Mouse (Mus musculus) kidney, adult 8-10 months (tissue): ENCODE results near the gene Mbtd1.
"Not testable (repeated sequence)": the region's sequence is repeated elsewhere in the genome, so short reads cannot be mapped to it uniquely, and the experiment has no call there.

Source experiments
- DNase-seq, 2 experiments: peaks; one replicate each; pipeline ENCODE4 v3.0.0; 2022

Gene Mbtd1

DNA sequence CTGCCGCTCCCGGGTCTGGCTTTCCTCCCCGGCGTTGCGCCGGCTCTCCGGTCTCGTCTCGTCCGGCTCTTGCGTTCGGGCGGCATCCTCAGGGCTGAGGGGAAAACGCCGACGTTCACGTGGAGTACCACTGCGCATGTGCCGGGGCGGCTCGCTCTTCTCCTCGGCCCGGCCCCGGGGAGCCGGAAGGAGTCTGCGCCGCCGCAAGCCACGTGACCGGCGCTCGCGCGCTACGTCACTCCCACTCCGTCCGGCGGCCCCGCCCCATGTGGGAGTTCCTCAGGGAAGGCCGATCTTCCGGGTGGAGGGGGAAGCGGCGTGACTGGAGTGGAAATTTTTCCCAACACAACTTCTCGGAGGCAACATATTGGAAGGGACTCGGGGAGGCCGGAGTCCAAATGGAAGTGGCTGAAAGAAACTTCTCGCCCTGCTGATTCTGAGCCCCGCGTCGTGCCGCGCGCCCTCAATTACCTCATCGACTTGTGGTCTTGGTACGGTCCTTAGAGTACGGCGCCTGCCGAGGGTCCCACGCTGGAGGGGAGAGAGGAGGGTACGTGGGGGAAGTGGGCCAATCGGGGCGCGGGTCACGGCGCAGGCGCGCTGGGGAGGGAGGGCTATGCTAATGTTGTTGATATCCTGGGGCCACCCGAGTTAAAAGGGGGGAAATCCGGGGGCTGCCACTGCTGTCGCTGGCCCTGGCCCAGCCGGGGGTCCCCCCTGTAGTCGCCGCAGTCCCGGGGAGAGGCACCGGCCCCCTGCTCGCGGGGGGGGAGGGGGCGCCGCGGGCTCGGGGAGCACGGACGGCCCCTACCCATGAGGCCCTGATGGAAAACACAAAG is at the start of gene Mbtd1, which contains the start of gene Utp18:
TSS of gene Mbtd1 (plus strand) at position 281 of the 839 bp plus-strand sequence.
TSS of gene Utp18 (minus strand) at position 195 of the 839 bp plus-strand sequence.
- peak; percentile 98 for DNase-seq

DNA sequence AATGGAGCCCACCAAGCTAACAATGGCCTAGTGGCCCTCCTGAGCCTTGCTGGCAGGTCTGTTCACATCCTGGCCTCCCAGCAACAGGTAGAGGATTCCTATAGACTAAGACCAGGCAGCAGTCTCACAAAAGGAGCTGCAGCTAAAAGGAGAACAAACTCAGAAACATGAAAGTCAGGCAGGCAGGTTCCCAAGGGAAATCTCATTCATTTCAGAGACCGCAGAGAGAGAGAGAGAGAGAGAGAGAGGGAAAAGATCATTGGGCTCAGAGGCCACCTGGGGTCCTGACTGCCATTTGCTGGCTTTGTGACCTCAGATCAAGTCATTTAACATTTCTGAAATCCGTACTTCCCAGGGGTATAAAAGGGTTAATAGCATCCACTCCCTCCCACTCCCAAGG is 38.3 kb upstream of the Mbtd1 start:
- no peak for DNase-seq

DNA sequence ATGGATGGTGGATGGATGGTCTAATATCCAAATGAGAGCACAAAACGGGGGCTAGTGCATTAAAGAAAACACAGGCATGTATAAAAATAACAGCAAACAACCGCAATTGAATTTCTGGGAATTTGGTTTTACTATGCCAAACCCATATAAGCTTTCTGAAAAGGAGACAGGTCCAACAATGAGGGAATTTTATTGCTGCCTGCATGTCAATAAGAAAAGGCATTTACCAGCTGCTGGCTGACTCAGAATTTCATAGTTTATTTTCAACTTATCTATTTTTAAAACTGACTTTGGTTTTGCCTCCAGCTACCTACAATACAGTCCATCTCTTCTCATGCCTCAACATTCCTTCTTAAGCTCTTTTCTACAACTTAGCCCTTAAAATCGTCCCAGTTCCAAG is 33.1 kb upstream of the Mbtd1 start:
- no peak for DNase-seq

DNA sequence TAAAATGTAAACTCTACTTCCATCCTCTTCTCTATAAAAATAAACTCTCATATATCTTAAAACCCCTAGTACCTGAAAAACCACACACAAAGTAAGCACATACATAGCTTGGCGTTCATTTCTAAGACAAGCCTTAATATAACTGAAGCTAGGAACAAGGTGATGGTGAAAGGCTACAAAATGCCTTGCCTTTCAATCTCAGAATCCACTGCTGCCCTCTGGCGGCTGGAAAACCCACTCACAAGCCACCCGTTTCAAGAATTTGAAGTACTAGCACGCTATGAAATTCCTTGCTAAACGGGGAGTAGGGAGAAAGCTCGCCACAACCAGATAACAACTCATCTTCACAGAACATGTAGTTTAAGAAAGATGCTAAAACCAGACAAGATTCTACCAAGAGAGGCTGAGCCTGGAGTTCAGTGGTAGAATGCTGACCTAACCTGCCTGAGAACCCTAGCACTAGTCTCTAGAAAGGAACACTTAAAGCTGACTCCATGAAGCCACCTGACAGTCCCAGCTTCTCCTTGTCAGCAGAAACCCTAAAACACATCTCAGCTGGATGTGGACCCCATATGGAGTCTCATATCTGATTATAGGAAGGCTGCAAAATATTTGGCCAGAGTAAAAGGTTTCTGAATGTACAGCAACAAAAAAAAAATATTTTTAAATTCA is 29.2 kb upstream of the Mbtd1 start:
- peak; percentile 45 to 76 for DNase-seq

DNA sequence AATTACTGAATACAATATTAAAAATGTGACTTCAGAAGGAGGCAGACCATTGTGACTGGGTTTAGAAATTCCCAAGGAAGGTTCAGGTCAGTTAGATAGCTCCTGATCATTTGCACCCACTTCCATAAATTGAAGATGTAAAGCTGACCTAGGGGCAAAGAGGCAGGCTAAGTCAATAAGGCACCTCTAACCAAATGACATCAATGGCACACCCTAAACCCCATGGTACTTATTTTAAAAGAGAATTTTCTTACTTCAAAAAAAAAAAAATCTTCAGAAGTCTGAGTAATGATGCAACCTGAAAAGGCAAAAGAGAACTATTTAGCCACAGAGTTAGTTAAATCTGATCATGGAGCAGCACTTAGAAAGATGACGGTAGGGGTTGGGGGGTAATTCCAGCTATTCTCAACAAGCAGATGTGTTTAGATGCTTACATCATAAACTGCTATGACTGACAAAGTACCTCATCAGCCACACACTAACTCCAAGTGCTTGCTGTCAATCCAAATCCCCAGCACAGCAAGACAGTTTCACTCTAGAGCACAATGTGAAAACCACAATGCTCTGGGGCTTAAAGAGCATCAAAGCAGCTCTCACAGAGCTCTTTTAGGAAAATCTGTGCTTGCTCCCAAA is 25.0 kb upstream of the Mbtd1 start:
- no peak for DNase-seq

DNA sequence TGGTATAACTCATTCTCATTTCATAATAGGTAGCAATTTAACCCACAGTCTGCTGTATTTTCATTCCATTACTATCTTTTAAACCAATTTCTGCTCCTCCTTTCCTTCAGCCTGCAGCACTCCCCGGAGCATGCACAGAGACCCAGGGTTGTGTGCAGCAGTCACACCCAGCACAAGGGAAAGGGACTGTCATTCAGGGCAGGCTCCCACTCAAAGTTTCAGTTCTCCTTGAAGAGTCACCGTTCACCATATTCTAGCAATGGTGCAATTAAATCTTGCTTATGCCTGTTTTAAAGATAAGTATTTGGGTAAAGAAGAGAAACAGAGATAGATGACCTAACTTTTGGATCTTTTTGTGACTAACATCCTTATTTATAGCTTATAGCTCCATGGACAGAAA is 24.5 kb upstream of the Mbtd1 start:
- no peak for DNase-seq

DNA sequence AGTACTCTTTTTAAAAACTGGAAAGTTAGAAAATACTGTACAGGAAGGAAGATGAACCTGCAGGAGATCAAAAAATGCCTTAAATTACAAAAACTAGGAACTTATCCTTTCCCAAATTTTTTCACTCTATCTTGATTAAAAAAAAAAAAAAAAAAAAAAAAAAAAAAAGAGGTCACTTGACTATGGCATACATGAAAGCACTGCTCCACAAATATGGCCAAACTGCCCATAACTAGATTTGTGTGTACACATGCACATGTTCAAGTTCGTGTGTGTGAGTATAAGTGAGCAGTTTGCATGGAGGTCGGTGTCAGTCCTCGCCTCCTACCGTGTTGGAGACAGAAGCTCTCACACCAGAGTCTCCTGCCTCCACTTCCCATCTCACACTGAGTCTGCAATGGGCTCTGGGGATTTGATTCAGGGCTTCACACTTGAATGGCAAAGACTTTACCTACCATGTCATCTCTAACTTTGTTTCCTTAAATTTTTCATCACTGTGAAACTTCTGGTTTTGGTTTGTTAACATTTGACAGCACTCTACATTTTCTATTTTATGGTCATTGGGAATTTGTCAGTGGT is 23.5 kb upstream of the Mbtd1 start:
- DNase-seq = no peak

DNA sequence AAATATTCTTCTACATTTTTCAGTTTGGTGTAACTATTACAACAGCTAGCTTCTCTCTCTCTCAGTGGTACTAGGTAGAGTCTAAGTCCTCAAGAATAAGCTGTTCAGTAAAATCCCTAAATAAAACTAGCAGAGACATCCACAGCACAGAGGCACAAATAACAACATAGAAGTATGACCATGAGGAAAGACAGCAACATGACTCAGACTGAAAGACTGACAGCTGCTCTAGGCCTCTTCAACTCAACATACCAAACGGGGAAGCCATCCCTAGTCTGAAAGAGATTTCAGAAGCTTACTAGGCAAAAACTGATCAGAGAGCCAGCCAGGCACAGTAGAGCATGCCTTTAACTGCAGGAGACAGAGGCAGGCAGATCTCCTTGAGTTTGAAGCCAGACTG is 23.0 kb upstream of the Mbtd1 start:
- DNase-seq = no peak

DNA sequence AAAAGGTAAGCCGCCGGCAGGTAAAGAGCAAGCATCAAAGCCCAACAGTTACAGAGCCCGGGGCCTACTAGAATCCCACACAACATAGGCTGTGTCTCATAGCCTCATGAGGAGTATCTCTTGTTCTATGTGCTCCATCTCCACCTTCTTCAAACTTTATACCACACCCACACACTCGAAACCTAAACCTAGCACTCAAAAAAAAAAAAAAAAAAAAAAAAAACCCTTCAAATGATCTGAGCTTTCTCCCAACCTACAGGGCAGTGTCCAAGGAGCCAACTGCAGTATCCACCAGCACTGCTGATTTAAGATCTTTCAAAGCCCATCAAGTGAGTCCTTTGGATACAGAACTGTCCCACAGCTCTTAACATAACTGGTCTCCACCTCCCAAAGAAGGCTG is 1.6 kb upstream of the Mbtd1 start:
- no peak for DNase-seq

DNA sequence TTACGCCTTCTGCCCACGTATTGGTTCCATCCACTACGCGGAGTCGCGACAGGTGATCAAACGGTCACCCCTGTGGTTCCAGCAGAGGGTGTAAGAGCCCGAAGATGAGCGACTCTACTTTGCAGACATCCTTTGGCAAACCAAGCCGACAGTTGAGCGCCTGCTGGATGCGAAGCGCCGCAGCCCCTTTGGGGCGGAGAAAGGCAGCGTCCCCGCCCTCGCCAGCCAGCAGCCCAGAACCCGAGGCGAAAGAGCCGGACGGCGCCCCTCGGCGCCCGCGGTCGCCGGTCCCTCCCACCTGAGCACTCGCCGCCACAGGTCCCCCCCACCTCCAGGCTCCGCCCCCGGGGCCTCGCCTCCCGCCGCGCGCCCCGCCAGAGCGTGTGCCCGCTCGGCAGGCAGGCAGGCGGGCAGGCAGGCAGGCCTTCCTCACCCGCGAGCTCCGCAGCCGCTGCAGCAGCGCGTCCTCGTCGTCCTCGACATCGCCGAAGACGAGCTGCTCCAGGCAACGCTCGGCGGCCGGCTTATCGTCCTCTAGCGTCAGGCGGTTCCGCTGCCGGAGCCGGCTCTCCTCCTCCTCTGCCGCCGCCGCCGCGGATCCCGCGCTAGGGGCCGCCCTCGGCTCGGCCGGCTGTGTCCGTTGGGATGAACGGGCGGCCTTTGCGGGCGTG is 616 bp upstream of the Mbtd1 start:
- DNase-seq = peak; percentile 46 to 48

DNA sequence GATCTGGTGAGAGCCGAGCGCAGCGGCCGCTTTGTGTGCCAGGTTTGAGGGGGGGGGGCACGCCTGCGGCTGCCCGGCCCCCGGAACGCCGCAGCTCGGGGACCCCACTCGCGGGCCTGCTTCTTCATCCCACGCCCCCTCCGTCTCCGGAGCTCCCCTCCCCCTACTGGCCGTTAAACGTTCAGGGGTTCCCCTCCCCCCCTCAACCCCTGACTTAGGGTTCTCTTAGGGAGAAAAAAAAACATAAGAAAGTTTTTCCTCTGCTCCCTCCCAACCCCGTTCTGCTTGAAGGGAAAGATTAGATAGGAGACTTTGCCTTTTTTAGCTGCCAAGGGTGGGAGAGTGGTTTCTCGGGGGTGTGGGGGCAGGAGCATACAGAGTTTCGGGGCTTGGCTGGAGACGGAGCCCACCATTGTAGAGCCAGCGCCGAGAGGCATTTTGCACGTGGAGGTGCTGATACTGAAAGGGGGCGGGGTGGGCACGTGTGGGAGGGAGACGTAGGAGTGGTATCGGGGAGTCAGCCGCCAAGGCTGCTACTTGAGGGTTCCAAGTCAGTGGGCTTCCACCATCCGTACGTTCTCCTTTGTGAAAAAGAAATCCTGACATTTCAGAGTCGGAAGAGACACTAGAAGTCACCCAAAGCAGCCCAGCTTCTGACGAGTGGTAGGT is 893 bp downstream of the Mbtd1 start:
- DNase-seq = peak; percentile 8 to 14

DNA sequence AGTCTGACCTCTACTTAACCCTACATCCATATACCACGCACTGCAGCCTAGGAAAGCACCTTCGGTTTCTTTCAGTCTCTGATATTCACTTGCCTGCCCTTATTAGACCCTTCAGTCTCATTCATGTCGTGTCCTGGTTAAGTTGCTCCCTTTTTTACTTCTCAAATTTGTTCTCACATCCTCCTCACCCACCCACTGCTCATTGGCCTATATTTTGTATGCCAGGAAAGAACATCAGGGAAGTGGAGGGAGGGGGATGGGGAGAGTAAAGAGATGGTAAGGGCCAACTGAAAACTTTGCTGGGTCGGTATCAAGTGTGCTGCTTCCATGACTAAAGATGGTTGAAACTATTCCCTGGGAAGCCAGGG is 1.4 kb downstream of the Mbtd1 start:
- peak in 1 of 2 experiments; percentile 20 for DNase-seq

DNA sequence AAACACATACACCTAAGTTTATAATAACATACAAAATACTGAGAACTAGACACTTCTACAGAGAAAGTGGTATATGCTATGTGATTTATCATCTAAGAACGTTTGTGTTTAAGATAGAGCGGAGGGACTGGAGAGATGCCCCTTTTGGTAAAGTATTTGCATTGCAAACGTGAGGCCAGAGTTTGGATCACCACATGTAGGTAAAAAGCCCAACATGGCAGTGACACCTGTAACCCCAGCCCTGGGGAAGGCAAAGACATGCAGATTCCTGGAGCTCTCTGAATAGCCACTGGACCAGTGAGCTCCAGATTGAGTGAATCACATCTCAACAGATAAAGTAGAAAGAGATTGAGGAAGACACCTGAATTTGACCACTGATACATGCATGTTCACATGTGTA is 12.1 kb downstream of the Mbtd1 start:
- DNase-seq = no peak

DNA sequence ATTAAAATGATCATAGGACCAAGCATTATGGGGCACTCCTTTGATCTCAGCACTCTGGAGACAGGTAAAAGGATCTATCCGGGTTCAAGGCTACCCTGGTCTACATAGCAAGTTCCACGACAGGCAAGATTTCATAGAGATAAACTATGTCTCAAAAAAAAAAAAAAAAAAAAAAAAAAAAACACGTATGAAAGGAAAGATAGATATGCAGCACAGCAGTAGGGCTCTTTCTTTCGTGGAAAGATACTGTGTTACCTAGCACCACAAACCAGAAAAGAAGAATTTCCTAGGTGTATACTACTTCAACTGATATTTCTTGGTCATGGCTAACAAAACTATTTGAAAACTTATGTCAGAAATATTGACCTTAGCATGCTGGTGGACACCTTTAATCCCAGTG is 21.2 kb downstream of the Mbtd1 start:
- no peak for DNase-seq

DNA sequence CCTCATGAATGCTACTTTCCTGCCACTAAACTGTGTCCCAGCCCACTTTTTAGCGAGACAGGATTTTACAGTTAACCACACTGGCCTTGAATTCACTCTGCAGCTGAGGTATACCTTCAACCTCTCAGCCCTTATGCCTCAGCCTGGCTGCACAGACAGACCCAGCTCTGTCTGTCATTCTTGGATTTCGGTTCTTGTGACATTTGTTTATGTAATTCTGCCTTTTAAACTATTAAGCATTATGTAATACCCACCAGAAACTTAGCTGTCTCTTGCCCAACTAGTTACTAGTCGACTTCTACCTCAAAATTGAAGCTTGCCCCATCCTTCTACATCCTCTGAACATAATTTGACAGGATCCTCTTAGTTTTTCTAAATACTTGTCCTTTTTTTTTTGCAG is 22.2 kb downstream of the Mbtd1 start:
- no peak for DNase-seq

DNA sequence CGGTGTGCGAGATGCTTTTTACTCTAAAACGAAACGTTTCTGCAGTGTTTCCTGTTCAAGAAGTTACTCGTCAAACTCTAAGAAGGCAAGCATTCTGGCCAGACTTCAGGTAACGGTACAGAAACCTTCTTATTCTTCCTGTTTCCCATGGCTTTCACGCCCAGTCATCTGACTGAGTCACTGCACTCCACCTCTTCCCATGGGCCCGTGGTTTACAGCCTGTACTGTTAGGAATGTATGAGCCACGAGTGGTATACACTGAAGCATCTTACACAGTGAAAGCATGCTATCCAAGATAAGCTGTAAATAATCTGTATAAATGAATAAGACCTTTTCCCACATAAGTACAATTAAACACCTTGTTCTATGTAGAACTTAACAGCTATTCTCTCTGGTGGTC is 23.2 kb downstream of the Mbtd1 start:
- DNase-seq = no peak

DNA sequence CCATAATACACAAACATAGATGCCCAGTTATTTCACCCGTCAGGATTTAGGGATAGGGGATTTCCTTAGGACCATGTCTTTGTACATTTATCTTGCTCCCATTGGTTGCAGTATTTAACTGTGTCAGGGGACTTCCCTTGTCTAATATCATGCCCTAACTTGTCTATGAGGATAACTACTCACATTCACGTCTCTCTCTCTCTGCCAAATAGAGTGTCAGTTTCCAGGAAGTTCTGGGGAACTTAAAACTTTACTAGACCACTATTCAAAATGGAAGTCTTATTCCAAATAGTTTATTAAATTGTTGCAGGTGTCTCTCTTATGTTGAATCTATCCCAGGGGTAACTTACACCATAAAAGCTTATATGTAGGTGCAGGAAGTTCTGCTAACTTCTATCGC is 26.0 kb downstream of the Mbtd1 start:
- DNase-seq = no peak

DNA sequence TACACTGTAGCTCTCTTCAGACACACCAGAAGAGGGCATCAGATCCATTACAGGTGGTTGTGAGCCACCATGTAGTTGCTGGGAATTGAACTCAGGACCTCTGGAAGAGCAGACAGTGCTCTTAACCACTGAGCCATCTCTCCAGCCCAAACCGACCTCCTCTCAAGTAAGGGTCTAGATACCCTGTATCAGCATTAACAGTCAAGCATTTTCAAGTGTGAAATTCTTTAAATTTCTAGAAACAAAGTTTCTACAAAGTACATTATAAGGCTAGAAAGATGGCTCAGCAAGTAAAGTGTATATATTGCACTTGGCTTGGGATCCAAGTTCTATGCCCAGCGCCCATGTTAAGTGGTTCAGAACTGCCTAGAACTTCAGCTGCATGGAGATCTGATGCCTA is 29.4 kb downstream of the Mbtd1 start:
- not testable (repeated sequence) for DNase-seq

DNA sequence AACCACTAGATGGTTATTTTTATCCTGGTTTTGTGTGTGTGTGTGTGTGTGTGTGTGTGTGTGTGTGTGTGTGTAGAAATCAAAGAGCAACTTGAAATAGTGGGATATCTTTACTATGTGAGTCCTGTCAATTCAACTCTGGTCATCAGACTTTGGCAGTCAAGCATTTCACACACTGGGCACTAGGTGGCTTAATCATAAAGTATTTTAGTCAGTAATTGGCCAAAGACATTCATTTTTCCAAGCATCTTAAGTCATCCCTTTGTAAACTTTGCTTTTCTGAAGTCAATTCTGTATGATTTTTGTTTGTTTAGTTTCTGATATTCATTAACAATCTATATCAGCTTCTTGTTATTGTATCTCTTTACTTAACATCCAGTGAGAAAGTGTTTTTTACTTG is 43.5 kb downstream of the Mbtd1 start:
- DNase-seq = no peak

DNA sequence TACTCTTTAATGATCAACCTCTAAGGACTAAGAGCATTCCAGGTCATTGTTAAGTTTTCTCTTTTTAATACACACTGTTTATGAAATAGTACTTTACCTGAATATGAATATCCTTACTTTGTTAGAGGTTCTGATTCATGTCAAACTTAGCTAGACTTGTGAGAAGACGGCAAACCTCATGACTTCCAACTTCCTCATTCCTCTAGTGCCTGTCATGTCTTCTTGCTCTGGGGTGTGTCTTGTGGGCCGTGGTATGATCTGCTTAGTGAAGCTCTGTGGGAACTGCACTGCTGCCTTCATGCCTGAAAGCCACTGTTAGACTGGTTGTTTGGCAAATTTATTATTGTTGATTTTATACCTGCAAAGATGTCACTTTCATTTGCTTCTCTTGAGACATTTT is 55.3 kb downstream of the Mbtd1 start:
- DNase-seq = no peak

DNA sequence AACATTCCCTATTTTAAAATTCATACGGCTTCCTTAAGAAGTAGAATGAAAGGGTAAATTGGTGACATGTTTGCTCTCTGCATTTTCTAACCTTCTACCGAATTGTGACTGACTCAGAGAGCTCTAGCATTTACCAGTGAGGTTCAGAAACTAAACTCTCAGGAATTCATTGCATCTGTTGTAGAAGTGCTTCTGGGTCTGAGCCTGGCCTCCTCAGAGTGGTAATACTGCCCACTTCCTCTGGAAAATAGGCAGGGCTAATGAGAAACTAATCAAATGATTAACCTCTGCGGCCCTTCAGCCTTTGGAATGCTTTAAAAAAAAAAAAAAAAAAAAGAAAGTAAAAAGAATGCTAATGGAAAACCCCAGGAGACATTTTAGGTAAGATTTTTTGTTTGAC is 59.3 kb downstream of the Mbtd1 start:
- DNase-seq = peak in 1 of 2 experiments; percentile 50

DNA sequence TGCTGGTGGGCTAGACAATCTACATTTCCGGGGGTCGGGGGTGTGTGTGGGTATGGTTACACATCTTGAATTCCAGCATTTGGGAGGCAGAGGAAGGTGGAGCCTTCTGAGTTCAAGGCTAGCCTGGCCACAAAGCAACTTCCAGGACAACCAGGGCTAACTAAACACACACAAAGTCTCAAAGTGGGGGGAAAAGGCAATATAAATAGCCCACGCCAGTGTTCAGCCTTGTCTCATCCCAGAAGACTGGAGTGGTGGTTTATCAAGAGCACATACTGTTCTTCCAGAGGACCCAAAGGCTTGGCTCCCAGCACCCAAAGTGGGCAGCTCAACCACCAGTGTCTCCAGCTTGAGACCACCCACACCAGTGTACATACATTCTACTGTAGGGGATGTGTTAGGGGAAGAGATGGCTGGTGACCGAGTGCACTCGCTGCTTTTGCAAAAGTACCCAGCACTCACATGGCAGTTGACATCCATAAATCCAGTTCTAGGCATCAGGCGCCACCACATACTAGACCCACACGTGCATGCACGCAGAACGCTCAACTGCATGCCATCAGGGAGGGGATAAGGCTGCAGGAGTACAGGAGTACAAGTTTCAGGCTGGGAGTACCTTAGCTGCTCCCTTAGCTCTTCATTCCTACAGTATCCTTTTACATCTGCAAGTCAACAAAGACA is 63.4 kb downstream of the Mbtd1 start:
- DNase-seq = no peak
